Mouse (Mus musculus): ENCODE data around the gene Nek10. TPM values are rescaled to one million over a fixed set of nuclear protein-coding genes. Genes with fewer than 3 reads are reported as not detected.
A peak's percentile ranks its signal among the peaks of the same experiment; 100 is the strongest.
"Not testable (repeated sequence)": the region's sequence is repeated elsewhere in the genome, so short reads cannot be mapped to it uniquely, and the experiment has no call there.

Nek10 gene
- total RNA-seq, 2 experiments from 2014 or later: 4.4 to 4.8 TPM

DNA sequence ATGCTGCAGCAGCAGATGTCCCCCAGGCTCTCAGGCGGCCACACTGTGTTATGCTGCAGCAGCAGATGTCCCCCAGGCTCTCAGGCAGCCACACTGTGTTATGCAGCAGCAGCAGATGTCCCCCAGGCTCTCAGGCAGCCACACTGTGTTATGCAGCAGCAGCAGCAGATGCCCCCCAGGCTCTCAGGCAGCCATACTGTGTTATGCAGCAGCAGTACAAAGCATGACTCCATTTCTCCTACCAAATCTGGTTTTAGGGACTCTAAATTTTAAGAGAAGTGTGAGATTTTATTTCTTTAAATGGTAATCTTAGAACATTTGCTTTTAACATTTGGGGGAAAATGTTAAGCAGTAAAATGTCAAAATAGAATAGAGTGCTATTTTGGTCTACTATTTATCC, 180.9 kb downstream of the Nek10 start:
- DNase-seq (ENCODE audit: low spot score in 2 of 2): not testable (repeated sequence)

DNA sequence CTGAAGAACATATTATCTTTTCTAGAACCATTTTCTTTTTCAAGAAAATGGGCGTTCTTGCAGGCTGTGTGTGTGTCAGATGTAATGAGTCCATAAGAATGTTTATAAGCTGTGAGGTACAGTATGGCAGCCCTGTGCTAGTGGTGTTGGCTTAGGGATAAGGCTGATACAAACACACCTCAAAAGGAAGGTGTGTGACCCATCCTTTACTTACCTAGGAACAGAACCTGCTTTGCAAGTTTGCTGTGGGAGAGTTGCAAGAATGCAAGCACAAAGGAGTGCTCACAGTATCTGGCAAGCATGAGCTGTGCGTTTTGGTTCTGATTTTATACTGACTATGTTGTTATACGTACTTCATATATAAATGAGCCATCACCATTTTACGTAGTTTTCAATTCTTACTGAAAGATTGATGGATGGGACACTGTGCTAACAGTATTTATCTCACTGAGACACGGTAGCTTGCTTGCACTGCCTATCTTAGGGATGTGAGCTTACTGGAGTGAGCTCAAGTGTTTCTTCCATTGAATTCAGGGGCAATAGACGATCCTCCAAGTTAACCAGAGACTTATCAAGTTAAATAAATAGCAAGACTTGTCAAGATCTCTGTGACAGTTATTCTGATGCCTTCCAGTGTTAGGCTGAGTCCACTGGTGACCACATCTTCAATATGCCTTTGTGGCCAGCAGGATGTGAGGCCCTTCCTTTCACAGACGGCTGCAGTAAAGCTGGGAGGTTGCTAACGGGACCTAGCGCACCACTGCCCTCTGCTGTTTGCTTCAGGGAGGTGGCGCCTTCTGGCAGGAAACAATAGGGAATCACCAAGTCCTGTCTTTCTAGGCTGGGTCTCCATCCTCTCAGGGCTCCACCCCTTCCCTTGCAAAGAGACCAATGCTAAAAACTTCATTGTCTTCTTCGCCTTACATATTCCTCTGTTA, 181.8 kb downstream of the Nek10 start:
- peak; percentile 38 to 76 for DNase-seq (ENCODE audit: low spot score in 2 of 2)

DNA sequence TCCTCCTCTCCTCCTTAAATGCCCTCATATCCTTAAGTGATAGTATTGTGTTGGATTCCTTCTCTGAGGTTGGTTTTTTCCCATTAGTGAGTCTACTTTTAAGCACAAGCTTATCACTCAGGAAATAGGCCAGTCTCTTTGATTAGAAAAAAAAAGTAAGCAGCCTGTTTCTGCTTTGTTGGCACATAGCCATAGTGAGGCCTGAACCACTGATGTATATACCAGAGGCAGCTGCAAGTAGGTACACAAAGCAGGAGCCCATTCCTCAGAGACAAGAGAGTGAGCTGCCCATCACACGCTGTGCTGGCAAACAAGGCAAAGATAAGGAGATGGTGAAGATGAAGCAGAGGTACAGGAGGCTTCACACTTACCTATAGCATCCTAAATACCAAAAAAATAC, 184.2 kb downstream of the Nek10 start:
- DNase-seq (ENCODE audit: low spot score in 2 of 2): no peak

DNA sequence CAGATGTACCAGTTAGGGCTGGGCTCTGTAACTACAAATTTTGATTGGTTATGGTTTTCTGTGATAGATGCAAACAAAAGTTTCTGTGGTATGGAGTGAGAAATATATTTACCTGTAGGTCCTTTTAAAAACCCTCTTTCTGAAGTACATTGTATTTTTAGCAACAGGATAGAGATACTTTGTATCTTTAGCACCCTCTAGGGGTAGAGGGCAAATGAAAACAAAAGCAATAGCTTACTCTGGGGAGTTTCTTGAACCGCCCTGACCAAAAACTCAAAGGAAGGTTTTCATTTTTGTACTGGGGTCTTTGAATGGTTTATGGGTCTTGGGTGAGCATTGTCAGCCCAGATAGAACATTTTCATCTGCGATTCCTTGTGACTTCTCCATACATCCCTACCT, 188.4 kb downstream of the Nek10 start:
- no peak for DNase-seq (ENCODE audit: low spot score in 2 of 2)

DNA sequence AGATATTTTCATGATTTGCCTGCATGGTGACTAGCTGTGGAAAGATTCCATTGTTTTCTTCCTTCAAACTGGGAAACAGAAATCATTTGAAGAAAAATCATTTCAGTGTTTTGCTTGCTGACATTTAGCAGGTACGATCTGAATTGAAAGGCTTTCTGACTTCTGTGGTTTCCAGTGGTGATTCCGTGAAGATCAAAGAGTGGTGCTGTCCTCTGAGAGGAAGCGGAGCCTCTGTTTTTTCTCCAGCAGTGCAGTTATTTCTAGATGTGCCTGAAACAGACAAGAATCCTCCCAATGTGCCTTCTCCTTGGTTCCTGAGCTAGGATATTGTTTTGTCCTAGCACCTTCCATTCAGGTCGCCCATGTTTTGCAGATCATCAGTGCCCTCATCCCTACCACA, 208.2 kb downstream of the Nek10 start:
- no peak for DNase-seq (ENCODE audit: low spot score in 2 of 2)

DNA sequence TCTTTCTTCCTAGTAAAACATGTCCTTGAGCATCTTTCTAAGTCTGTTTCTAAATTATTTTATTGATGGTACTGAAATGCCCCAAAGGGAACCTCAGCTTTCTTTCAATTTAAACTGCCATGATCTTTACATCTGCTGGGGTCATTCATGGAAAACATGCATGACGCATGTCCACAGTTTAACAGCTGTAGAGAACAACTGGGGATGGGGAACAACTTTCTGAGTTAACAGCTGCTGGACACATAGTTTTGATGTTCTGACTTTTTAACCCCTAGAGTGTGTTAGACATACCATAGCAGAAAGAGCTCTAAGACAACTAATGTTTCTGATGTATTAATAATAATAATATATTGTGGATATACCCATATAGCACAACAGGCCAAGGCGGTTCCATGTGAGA, 211.6 kb downstream of the Nek10 start:
- DNase-seq (ENCODE audit: low spot score in 2 of 2): no peak

DNA sequence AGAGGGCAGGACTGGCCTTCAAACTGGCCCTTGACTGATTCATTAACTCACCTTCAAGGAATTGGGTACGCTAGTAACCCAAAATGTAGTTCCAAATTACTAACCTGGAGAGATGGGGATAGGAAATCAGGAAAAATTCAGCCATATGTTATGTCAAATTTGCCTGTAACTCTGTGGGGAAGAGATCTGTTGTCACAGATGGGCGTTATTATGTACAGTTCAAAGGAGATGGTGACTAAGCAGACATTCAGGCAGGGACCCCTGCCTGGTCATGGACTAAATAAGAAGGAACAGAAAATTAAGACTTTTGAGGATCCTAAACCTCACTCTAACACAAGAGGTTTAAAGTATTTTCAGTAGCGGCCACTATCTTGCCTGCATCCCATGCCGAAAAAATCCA, 227.4 kb downstream of the Nek10 start:
- DNase-seq (ENCODE audit: low spot score in 2 of 2): not testable (repeated sequence)

DNA sequence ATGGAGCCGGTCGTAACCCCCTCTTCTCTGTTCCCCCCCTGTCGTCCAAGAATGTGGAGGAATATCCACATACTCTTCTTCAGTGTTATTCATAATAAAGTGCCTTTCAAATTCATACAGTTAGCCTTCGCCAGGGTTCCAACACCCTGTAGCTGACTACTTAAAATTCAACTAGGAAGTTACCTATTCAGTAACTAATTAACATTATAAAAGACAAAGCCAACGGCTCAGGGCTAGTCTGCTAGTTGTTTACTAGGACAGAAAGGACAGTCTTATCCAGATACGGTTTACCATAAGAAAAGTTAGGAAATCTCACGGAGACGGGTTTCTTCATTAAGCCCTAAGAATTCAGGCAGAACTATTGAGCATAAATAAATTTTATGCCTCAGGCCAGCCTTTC, 231.4 kb downstream of the Nek10 start:
- DNase-seq (ENCODE audit: low spot score in 2 of 2): not testable (repeated sequence)

DNA sequence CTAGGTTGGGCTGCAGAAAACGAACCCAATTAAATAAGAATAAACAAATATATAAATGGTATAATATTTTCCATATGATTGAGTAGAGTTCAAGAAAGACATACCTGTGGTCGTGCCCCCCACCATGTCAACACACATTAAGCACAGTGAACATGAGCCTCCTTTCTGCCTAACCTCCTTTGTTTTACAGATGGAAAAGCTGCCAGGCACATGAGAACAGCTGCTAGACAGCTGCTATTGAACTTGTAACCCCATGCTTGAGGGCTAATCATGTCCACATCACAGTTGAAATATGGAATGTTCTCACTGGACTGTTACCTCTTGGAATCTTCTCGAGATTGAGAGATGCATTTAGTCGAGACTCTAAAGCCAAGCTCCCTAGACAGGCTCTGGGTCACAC, 245.0 kb downstream of the Nek10 start:
- no peak for DNase-seq (ENCODE audit: low spot score in 2 of 2)

DNA sequence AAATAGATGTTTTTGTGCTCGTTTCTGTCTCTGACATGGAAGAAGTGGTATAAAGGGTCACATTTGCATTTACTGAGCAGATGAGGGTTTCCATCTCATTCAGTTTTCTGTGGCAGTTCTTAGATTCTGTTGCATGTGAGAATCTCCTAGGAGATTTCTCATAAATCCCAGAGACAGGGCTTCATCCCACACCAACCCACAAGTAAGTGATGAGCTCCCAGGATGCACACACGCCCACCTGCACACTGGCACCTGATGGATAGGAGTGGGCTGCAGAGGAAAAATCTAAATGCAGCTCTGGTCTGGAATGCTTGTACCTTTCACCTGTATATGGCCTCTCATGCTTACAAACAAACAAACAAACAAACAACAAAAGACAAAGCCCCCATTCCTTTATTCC, 258.3 kb downstream of the Nek10 start:
- DNase-seq (ENCODE audit: low spot score in 2 of 2): no peak

Other genes starting within 250 kb of the Nek10 start
- gene Slc4a7, start 101.1 kb upstream of the Nek10 start, total RNA-seq (2021): 10 to 100 TPM; 39.6 to 39.8 TPM

Measured in layer of hippocampus, adult 18-20 months (tissue).